Mouse (Mus musculus): ENCODE results near the gene Cdh4.

Gene Cdh4

GRCm38 (mm10) chr2:179463514-179463913 is 21.3 kb downstream of the Cdh4 start:
- DNase-seq (ENCODE audit: extremely low read depth, insufficient read length, low spot score): no peak

- no peak for DNase-seq (ENCODE audit: extremely low read depth, insufficient read length, low spot score)
Measured at GRCm38 (mm10) chr2:179467839-179468445, 25.7 kb downstream of the Cdh4 start.

DNA sequence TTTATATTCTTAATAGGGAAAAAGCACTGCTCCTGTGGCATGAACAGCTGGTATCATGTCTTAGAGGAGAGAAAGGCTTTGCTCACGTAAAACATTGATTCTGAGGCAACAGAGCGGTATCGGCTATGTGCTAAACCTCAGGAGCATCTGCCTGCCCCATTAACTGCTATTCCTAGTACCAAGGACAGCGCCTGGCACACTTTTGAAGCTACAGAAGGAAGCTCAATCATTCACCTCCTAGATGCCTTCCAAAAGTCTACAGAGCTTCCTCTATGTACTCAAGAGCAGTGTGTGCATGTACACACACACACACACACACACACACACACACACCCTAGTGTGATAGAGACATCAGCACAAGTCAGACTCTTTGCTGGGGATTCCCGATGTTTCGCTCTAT is 34.4 kb downstream of the Cdh4 start:
- DNase-seq (ENCODE audit: extremely low read depth, insufficient read length, low spot score): no peak

GRCm38 (mm10) chr2:179480800-179481200 is 38.6 kb downstream of the Cdh4 start:
- DNase-seq (ENCODE audit: extremely low read depth, insufficient read length, low spot score): no peak

GRCm38 (mm10) chr2:179481363-179481762 is 39.1 kb downstream of the Cdh4 start:
- DNase-seq (ENCODE audit: extremely low read depth, insufficient read length, low spot score): no peak

GRCm38 (mm10) chr2:179488526-179489139 is 46.4 kb downstream of the Cdh4 start:
- DNase-seq (ENCODE audit: extremely low read depth, insufficient read length, low spot score): no peak

GRCm38 (mm10) chr2:179491891-179492290 is 49.7 kb downstream of the Cdh4 start:
- DNase-seq (ENCODE audit: extremely low read depth, insufficient read length, low spot score): no peak

GRCm38 (mm10) chr2:179494276-179494675 is 52.0 kb downstream of the Cdh4 start:
- DNase-seq (ENCODE audit: extremely low read depth, insufficient read length, low spot score): no peak

DNA sequence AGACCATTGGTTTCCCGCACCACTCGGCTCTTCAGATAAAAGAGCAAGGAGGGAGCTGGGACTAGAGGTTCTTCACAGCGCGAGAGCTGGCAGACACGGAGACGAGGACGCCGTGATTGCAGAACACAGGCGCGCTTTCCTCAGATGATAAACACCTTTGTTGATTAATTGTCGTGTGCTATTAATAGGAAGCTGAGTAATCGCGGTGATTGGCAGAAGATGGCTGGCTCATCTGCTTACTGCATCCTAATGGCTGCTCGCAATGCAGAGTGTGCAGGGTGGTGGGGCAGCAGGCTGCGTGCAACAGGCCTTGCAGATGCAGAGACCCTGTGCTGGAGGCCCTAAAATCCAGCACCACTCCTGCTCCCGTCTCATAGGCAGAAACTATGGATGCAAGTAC is 68.2 kb downstream of the Cdh4 start:
- DNase-seq (ENCODE audit: extremely low read depth, insufficient read length, low spot score): no peak

DNA sequence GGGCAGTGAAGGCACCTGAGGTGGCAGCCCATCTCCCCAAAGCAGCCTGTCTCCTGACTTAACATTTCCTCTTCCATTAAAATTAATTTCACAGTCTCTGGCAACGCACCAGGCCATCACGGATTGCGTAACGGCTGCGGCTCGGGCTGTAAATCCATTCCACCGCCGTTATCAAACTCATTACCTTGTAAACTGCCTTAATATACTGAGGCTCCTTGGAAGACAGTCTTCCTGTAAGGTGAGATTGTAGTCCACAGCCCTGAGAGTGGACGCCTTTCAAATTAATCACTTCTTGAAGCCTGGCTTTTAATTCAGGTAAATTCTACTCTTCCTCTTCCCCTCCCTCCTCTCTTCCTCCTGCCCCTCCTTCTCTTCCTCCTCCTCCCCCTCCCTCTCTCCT is 74.3 kb downstream of the Cdh4 start:
- DNase-seq (ENCODE audit: extremely low read depth, insufficient read length, low spot score): no peak

DNA sequence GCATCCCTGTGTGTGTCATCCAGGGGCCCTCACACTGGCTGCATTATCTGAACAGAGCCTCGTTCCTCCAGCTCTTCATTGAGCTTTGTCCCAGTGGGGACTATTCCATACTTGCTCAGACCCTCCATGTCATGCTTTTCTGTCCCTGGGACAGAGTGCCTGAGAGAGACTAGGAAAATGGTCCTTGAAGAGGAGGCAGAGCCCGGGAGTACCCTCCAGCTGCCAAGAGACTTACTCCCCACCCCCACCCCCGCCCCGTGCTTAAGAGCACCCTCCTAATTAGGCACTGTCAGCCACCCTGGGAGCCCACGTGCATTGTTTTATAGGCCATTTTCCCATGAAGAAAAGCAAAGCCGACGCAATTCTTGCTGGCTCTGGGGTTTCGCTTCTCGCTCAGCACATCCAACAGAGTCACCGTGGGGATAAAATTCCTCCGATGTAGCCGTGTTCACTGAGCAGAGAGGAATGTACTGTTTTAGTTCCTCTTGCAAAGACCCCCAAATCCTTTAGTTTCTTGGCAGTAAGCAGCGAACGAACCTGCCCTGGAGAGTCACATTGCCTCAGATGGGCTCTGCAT is 76.3 kb downstream of the Cdh4 start:
- DNase-seq (ENCODE audit: extremely low read depth, insufficient read length, low spot score): no peak

- no peak for DNase-seq (ENCODE audit: extremely low read depth, insufficient read length, low spot score)
Measured at GRCm38 (mm10) chr2:179519161-179519560, 76.9 kb downstream of the Cdh4 start.

GRCm38 (mm10) chr2:179519931-179520330 is 77.7 kb downstream of the Cdh4 start:
- DNase-seq (ENCODE audit: extremely low read depth, insufficient read length, low spot score): no peak

DNA sequence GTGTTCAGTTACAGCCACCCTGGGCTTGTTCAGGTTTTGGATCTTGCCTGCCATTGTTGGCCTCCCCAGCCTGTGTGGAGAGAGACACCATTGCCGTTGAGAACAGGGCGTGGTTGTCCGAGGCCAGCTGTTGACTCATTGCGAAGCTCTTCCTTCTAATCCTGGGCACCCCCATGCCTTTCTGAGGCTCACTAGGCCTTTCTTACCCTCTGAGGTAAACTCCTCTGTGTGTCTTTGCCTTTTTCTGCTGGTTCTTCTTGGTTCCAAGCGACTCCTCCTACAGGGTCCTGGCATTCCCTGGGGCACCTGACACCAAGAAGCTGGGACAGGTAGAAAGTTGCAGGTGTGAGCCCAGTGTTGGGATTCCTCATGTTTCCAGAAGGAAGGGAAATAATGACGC is 78.7 kb downstream of the Cdh4 start:
- no peak for DNase-seq (ENCODE audit: extremely low read depth, insufficient read length, low spot score)

DNA sequence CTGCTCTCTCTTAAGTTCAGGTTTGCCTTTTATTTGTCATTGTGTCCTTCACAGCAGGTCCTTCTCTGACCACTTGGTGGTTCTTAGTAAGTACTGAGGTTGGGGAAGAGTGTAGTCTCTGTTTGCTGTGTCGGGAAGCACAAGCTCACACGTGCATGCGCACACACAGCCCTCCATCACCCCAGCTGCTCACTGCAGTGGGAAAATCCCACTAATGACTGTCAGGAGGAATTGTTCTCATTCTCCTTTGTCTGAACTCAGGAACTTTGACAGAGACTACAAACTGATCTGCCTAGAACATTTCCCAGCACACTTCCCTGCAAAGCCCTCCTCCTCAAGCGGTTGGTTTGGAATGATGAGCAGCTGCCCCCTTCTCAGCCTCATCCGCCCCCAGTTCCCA is 79.2 kb downstream of the Cdh4 start:
- DNase-seq (ENCODE audit: extremely low read depth, insufficient read length, low spot score): no peak

- no peak for DNase-seq (ENCODE audit: extremely low read depth, insufficient read length, low spot score)
Measured at GRCm38 (mm10) chr2:179522141-179522540, 79.9 kb downstream of the Cdh4 start.

GRCm38 (mm10) chr2:179526976-179527375 is 84.7 kb downstream of the Cdh4 start:
- DNase-seq (ENCODE audit: extremely low read depth, insufficient read length, low spot score): no peak

GRCm38 (mm10) chr2:179530436-179531040 is 88.3 kb downstream of the Cdh4 start:
- no peak for DNase-seq (ENCODE audit: extremely low read depth, insufficient read length, low spot score)

GRCm38 (mm10) chr2:179533196-179533595 is 91.0 kb downstream of the Cdh4 start:
- no peak for DNase-seq (ENCODE audit: extremely low read depth, insufficient read length, low spot score)

DNA sequence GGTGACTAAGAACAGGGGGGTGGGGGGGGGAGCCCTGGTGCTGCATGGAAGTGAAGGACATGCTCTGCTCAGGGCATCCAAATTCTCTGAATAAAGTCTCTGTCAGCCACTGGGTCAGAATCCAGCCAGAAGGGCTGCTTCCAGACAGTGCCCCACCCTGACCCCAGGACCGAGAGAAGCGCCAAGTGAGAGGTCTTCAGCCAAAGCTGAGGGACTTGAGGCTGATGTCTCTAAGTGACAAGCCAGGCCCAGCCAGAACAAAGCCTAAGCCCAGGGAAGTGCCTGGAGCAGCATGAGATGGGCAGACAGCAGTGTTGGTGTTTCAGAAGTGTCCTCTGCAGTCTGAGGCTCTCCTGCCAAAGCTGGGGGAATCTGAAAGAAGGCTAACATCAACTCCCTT is 91.7 kb downstream of the Cdh4 start:
- no peak for DNase-seq (ENCODE audit: extremely low read depth, insufficient read length, low spot score)

GRCm38 (mm10) chr2:179535204-179535603 is 93.0 kb downstream of the Cdh4 start:
- DNase-seq (ENCODE audit: extremely low read depth, insufficient read length, low spot score): no peak

- DNase-seq (ENCODE audit: extremely low read depth, insufficient read length, low spot score): no peak
Measured at GRCm38 (mm10) chr2:179536762-179537161, 94.5 kb downstream of the Cdh4 start.
